Mouse (Mus musculus) regulatory T cell (primary cell): ENCODE measurements around the gene Slco1c1.
"Not testable (repeated sequence)": the region's sequence is repeated elsewhere in the genome, so short reads cannot be mapped to it uniquely, and the experiment has no call there.

Experiments
- in situ Hi-C: fragments of 300-600 bp; cut with MboI, MseI; formaldehyde crosslinking; loops from one replicate; pipeline ENCODE4 v1.15.1; 2025; ENCODE audit warnings: high pct_unique_total_duplicates

Slco1c1 gene

DNA sequence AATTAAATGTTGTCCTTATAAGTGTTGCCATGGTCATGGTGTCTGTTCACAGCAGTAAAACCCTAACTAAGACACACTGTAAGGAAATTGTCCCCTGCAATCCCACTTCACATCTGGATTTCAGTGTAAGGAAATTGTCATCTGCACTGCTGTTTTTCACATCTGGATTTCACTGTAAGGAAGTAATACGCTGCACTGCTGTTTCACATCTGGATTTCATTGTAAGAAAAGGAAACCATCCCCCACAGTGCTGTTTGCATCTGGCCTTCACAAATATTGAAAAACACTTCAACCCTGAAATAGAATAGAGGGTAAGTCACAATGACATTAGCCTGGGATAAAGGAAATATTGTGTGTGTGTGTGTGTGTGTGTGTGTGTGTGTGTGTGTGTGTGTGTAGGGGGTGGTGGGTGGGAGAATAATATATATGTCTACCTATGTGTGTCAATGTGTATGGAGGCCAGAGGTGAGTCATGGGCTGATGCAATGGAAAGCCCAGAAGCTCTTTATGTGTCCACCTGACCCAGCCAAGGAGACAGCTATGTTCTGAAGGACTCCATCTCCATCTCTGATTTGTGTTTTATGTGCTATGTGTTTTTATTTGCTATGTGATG is 60.7 kb downstream of the Slco1c1 start:
- in situ Hi-C loops = no loop called here

DNA sequence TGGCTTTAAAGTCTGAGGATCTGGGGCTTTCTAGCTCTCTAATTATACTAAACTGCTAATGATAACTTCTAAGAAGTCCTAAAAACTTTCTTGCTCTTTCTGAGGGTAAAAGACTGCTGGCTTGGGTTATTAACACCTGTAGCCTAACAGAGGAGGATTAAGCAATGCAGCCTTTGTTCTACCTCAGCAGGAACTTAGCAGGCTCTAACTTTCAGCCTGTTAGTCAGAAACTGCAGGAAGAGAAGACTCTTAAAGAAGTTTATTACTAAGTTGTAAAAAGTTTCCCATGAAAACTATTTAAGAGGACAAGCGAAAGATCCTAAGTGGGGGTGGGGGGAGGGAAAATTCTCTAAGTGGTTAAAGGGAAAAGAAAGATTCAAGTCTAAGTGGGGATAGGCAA is 65.8 kb downstream of the Slco1c1 start:
- in situ Hi-C loops = no loop called here

DNA sequence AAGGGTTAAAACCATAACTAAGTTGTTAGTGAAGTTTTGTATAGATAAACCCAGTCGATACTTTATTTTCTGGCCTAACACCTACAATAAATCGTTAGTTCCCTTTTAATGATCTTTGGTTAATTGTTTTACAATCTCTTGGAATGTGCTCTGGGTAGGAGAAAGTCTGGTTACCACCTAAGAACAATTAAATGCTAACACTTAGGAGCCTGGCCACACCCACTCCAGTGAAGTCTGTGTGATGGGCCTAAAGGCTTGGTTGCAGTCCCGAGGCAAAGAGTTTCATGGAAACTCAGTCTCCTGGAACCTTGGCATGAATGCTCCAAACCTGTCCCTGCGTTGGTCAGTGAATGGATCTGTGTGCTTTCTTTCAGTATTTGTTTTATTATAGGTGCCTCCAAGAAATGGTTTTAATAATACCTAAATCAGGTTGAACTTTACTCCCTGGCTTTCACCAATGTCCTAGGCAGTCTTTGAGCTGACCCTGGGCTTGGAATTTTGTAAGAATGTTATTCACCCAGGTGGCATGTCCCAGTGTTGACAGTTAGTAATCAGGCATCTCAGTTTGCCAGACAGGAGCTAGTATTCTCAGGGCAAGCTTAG is 66.5 kb downstream of the Slco1c1 start:
- in situ Hi-C loops = not testable (repeated sequence)

DNA sequence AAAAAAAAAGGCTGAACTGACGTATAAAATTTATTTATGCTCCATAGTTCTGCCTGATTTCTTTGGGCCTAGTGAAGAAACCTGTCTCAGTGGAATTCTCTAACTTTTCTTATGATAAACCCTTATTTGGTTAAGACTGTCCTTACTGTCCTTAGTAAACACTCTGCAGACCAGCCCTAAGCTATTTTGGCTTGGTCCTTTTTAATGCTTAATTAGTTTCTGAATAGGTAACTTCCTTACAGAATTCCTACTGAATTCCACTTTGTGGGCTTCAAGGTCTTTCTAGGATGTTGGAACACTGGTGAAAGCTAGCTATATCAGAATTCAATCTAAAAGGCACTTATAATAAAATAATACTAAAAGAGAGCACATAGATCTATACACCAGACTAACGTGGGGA is 71.9 kb downstream of the Slco1c1 start:
- in situ Hi-C loops = no loop called here

DNA sequence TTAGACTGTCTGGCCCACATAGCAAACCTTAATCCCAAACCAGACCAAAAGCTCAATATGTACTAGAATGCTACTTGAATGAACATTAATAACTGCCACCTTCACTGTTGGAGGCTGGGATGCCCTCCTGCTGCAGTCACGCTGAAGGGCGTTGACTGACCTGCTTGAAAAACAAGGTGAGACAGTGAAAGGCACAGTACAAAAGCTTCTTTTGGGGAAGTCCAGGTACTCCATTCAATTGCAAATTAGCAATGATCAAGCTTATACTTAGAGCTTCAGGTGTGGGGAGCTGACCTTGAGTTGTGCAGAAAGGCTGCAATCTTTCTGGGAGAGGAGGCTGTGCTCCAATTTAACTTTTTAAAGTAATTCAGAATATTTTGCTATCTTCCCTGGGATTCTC is 72.9 kb downstream of the Slco1c1 start:
- in situ Hi-C loops = no loop called here

DNA sequence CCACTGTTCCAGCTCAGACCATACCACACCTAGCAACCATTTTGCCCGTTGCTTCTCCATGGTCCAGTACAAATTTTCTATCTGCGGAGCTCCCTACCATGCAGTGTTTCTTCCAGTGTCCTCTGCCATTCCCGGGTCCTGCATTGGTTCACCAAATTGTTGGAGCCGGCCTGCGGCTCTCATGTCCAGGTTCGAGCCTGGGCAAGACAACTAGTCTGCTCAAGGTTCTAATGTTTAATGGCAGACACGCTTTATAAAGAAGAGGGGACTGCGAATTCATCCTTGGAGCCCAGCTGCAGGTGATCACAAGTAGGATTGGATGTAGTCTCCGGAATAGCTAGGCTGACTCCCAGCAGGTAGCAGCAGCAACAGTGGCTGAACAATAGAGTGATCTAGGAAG is 76.8 kb downstream of the Slco1c1 start:
- in situ Hi-C loops = no loop called here

DNA sequence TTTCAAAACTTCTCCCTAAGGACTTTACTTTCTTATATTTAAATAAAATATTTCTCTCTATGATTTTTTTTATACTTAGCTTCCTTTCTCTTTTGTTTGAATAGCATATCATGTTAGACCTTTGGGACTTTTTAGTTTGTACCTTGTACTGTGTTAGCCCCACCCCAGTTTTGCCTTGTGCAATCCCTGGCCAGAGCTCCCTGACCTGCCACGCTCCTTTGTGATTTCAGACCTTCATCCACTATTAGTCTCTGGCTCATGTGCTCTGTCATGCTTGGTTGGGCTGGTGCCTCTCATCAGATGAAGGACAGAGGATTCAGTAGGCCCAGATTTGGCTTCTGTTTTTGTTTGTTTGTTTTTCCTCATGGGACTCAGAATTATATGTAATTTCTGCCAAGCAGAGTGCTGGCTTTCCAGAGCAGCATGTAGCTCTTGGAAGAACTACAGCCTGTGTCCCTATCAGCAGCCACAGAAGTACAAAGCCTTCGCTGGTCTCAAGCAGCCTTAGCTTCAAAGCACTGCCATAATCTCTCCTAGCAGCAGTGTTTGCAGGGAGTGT is 86.6 kb downstream of the Slco1c1 start:
- in situ Hi-C loops = no loop called here

DNA sequence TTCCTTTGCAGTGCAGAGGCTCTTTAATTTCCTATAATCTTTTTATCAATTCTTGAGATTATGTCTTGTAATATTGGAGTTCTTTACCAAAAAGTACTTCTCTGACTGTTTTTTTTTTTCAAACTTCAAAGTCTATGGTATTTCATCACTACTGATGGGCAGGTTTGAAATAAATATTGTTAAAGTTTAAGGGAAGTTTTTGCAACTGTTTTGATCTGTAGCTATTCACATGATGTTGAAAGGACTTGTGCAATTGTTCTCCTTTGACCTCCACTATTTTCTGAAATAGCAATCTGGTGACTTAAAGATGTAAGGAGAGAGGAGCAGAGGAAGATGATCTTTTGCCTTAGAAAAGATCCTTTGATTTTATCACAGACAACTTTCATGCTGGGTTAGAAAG is 89.8 kb downstream of the Slco1c1 start:
- in situ Hi-C loops = no loop called here

DNA sequence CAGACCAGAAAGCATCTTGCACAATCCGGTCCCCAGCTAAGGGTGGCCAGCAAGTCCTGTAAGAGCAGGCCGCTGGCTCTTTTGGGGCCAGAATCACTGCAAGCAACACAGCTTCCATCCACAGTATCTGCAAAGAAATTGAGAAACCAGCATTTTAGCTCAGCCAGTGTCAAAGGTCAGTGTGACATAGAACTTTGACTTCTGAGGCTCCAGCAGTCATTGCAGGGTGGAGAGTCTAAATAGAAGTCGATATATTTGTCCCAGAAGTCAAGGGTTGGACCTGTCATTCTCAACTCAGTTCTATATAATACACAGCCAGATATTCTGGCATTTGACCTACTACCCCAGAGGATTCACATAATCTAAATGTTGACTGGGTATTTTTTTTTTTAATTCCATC is 91.2 kb downstream of the Slco1c1 start:
- in situ Hi-C loops = no loop called here
